Mouse (Mus musculus) megakaryocyte, embryonic 14.5 days (primary cell): ENCODE data around the gene Manbal. TPM values are rescaled to one million over a fixed set of nuclear protein-coding genes. Genes with fewer than 3 reads are reported as not detected.
A peak's percentile ranks its signal among the peaks of the same experiment; 100 is the strongest.
"Not testable (repeated sequence)": the region's sequence is repeated elsewhere in the genome, so short reads cannot be mapped to it uniquely, and the experiment has no call there.

Source experiments
- H3K27me3 ChIP-seq: replicated peaks from 2 replicates; pipeline ENCODE3; 2012; ENCODE audit warnings: inconsistent platforms
- H3K36me3 ChIP-seq: replicated peaks from 2 replicates; pipeline ENCODE3; 2012; ENCODE audit warnings: low read length, inconsistent platforms, mixed read lengths
- H3K4me1 ChIP-seq: 2 replicates; pipeline ENCODE4 v1.6.1; 2012; ENCODE audit warnings: inconsistent platforms
- H3K4me3 ChIP-seq: replicated peaks from 2 replicates; pipeline ENCODE3; 2012; ENCODE audit warnings: moderate library complexity, mild to moderate bottlenecking, inconsistent platforms
- H3K9me3 ChIP-seq: 2 replicates; pipeline ENCODE4 v1.6.1; 2012; ENCODE audit warnings: inconsistent platforms
- FLI1 ChIP-seq: IDR thresholded peaks from 2 replicates; pipeline ENCODE4 v1.6.1; 2012; ENCODE audit warnings: low read length, inconsistent platforms, mixed read lengths
- GATA1 ChIP-seq: IDR thresholded peaks from 3 replicates; pipeline ENCODE4 v1.6.1; 2012; ENCODE audit warnings: mixed read lengths, low read length, inconsistent platforms, borderline replicate concordance
- polyA plus RNA-seq: library from polyadenylated mRNA; stranded (reverse); fragments of >175 nt; gene quantifications from 2 replicates; pipeline ENCODE4 v1.2.3, GENCODE M21; 2012; ENCODE audit warnings: low replicate concordance; ENCODE audit not compliant: insufficient read depth

Manbal gene
- polyA plus RNA-seq, 1 experiment: 42.3 TPM

- Histone ChIP-seq H3K27me3 (peaks cover 2% of the 10 kb centered on the region), H3K4me3 (no peak overlapping the region), H3K4me1 (peaks cover 27% of the 10 kb centered on the region), H3K9me3 (peaks cover 3% of the 10 kb centered on the region; the same call in 1 of the 2 replicates), H3K36me3 (no peaks in the 10 kb centered on the region)
- TF ChIP-seq FLI1: no peak
Observed at GRCm38 (mm10) chr2:157363031-157363430, 4.4 kb upstream of the Manbal start.

GRCm38 (mm10) chr2:157366762-157367161 lies 632 bp upstream of the Manbal start:
- H3K4me1 ChIP-seq: peaks cover 57% of the 10 kb centered on the region
- TF ChIP-seq GATA1: no peak
- peak overlapping the region; percentile 93 for H3K4me3 ChIP-seq
- no peaks in the 10 kb centered on the region for H3K27me3 ChIP-seq
- peaks cover 24% of the 10 kb centered on the region for H3K36me3 ChIP-seq
- no peaks in the 10 kb centered on the region for H3K9me3 ChIP-seq

GRCm38 (mm10) chr2:157367991-157368390 lies 597 bp downstream of the Manbal start:
- no peaks in the 10 kb centered on the region for H3K27me3 ChIP-seq
- peak overlapping the region; percentile 93 for H3K4me3 ChIP-seq
- no peaks in the 10 kb centered on the region for H3K9me3 ChIP-seq
- peaks cover 57% of the 10 kb centered on the region for H3K4me1 ChIP-seq
- peaks cover 35% of the 10 kb centered on the region for H3K36me3 ChIP-seq
- TF ChIP-seq FLI1 (no peak), GATA1 (no peak)

GRCm38 (mm10) chr2:157371696-157372095 lies 4.3 kb downstream of the Manbal start:
- peaks cover 73% of the 10 kb centered on the region for H3K4me1 ChIP-seq
- H3K4me3 ChIP-seq: no peak overlapping the region
- no peaks in the 10 kb centered on the region for H3K9me3 ChIP-seq
- peaks cover 60% of the 10 kb centered on the region for H3K36me3 ChIP-seq
- no peak for TF ChIP-seq GATA1
- no peak for TF ChIP-seq FLI1
- no peaks in the 10 kb centered on the region for H3K27me3 ChIP-seq

DNA sequence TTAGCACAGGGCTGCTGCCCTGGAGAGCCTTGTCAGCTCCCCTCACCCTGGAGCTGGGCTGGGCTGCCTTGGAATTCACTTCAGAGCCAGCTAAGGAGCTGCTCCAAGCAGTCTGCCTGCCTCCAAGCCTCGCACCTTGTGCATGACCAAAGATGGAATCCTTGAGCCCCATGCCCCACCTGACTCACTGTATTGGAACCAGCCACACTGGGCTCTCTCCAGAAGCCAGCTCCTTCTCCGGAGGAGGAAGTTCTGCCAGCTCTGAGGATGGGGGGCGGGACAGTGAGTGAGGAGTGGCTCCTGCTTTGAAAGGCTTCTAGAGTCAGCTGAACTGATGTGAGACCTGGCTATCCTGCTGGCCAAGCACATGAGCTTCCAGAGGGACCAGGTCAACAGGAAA lies 6.3 kb downstream of the Manbal start:
- Histone ChIP-seq H3K27me3 (no peaks in the 10 kb centered on the region), H3K4me1 (peaks cover 71% of the 10 kb centered on the region), H3K4me3 (no peak overlapping the region), H3K9me3 (no peaks in the 10 kb centered on the region), H3K36me3 (peaks cover 66% of the 10 kb centered on the region)
- no peak for TF ChIP-seq GATA1
- TF ChIP-seq FLI1: no peak

- no peaks in the 10 kb centered on the region for H3K27me3 ChIP-seq
- TF ChIP-seq GATA1 (no peak), FLI1 (no peak)
- peaks cover 71% of the 10 kb centered on the region for H3K36me3 ChIP-seq
- H3K9me3 ChIP-seq: no peaks in the 10 kb centered on the region
- H3K4me1 ChIP-seq: peaks cover 61% of the 10 kb centered on the region
- no peak overlapping the region for H3K4me3 ChIP-seq
Observed at GRCm38 (mm10) chr2:157375051-157375450, 7.7 kb downstream of the Manbal start.

DNA sequence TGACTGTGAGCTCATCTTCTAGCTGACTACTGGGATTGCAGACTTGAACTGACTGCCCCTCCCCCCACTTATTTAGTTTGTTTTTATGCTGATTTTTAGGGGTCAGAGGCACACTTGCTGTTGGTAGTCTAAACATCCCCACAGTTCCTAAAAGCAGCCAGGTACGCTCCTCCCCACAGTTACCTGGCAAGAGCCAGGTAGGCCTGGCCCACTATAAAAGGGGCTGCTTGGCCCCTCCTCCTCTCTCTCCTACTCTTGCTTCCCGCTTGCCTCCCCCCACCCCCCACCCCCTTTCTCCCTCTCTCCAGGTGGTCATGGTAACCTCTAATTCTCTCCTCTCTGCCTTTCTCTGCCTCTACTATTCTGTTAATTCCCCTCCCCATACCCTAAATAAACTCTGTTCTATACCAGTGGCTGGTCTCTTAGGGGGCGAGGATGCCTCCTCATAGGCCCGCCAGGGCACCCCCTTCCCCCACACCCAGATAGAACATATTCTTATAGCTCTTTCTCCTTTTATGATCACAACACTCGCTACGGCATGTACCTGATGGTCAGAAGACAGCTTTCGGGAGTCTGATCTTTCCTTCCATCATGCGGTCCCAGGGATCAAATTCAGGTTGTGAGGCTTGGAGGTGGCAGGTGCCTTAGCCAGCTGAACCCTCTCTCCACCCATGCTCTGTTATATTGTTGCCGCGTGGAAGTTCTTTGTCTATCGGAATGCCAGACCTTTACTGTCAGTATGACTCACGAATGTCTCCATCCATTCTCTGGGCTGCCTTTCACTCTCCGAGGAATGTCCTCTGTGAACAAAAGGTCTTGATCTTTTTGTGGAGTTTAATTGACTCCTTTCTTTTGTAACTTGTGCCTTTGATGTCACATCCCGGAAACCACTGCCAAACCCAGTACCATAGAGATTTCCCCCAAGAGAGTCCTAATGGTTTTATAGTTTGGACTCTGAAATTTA lies 8.7 kb downstream of the Manbal start:
- TF ChIP-seq GATA1: no peak
- no peak for TF ChIP-seq FLI1
- H3K9me3 ChIP-seq: no peaks in the 10 kb centered on the region
- no peak overlapping the region for H3K4me3 ChIP-seq
- no peaks in the 10 kb centered on the region for H3K27me3 ChIP-seq
- peaks cover 53% of the 10 kb centered on the region for H3K4me1 ChIP-seq
- peaks cover 72% of the 10 kb centered on the region for H3K36me3 ChIP-seq

GRCm38 (mm10) chr2:157376995-157377394 lies 9.6 kb downstream of the Manbal start:
- no peaks in the 10 kb centered on the region for H3K9me3 ChIP-seq
- H3K36me3 ChIP-seq: peaks cover 72% of the 10 kb centered on the region
- peaks cover 46% of the 10 kb centered on the region for H3K4me1 ChIP-seq
- no peaks in the 10 kb centered on the region for H3K27me3 ChIP-seq
- no peak overlapping the region for H3K4me3 ChIP-seq
- TF ChIP-seq FLI1: no peak
- no peak for TF ChIP-seq GATA1

GRCm38 (mm10) chr2:157384836-157385235 lies 17.4 kb downstream of the Manbal start:
- no peak for TF ChIP-seq FLI1
- no peak for TF ChIP-seq GATA1

GRCm38 (mm10) chr2:157388901-157389590 lies 21.7 kb downstream of the Manbal start:
- H3K9me3 ChIP-seq, H3K4me3 ChIP-seq, H3K27me3 ChIP-seq: not testable (repeated sequence)
- H3K4me1 ChIP-seq: peaks cover 56% of the 10 kb centered on the region
- H3K36me3 ChIP-seq: peaks cover 90% of the 10 kb centered on the region

More at GRCm38 (mm10) chr2:157384836-157385235, 17.4 kb downstream of the Manbal start:
- H3K4me3 ChIP-seq: no peak overlapping the region
- H3K9me3 ChIP-seq: no peaks in the 10 kb centered on the region
- peaks cover 87% of the 10 kb centered on the region for H3K36me3 ChIP-seq
- peaks cover 32% of the 10 kb centered on the region for H3K4me1 ChIP-seq
- no peaks in the 10 kb centered on the region for H3K27me3 ChIP-seq
